In the genomic region with DNA sequence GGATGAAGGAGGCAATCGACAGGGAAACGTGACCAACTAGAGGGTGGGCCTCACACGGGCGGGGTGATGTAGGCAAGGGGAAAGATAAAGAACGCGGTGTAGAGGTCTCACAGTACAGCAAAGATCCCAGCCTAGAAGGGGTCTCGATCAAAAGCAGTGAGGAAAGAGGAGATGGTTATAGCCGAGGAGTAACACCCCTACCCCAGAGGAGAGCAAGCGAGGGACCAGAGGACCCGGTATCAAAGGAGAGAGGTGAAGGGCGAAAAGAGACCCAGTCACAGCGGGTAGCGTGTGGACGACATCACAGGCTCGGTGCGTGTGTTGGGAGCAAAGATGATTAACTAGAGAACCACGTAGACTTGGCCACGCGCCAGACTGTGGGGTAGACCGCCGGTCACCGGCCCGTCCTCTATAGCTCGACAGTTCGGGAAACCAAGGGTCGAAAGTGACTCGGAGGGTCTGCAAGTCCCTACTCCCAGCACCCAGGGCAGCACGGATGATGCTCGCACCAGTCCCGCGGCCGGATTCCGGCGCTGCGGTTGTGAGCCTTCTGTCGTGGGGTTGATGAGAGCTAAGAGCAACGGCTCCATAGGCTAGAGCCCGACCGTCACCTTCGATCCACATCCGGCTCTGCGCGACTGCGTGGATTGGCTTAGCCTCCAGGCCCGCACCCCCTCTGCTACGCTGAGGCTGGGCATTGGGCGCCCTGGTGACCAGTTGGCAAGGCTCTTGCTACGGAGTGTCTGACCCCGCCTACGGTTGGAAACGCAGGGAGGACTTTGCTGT, we compare ENCODE assay signal across 8 mouse cellular contexts. TPM values are rescaled to one million over a fixed set of nuclear protein-coding genes. Genes with fewer than 3 reads are reported as not detected.
DNase-seq lines count a peak whose midpoint lies in the region; ATAC-seq and TF ChIP-seq lines count a peak whose summit lies in the region.

No protein-coding gene starts in this region.

- H3K4me3 ChIP-seq in ES-E14 (ENCODE audit: insufficient read depth in 1 of 2, low read depth in 1 of 2, low read length in 2 of 2, poor library complexity in 1 of 2, severe bottlenecking in 1 of 2): peak overlapping the region; percentile 59 to 76
- H3K4me3 ChIP-seq in hindbrain, embryonic 10.5 days: peak overlapping the region; percentile 57
- H3K4me3 ChIP-seq in lung, adult 2 months (replicated peaks; ENCODE audit: extremely low read depth, low read depth, low read length): peak overlapping the region; percentile 56
- peak overlapping the region; percentile 44 for H3K4me3 ChIP-seq in neural tube, embryonic 14.5 days (ENCODE audit: low read depth, low read length)

- no peaks in the 10 kb centered on the region for H3K4me1 ChIP-seq in ES-E14 (ENCODE audit: control insufficient read depth in 2 of 2, insufficient read depth in 2 of 2, low read length in 2 of 2, poor library complexity in 1 of 2)
- H3K4me1 ChIP-seq in hindbrain, embryonic 10.5 days (replicated peaks): 0 out of 2 replicates have a peak, but pooled peaks cover 6% of the 10 kb centered on the region
- no peaks in the 10 kb centered on the region for H3K4me1 ChIP-seq in lung, adult 2 months (ENCODE audit: control insufficient read depth, insufficient read depth, low read length)
- H3K4me1 ChIP-seq in neural tube, embryonic 14.5 days (ENCODE audit: control insufficient read depth, insufficient read depth, low read length): no peaks in the 10 kb centered on the region

- peak; percentile 67; the same call in 1 of the 2 replicates for TF ChIP-seq POLR2A in lung, adult 2 months (IDR thresholded peaks at IDR 0.05; ENCODE audit: borderline replicate concordance, extremely low read depth, low read depth, low read length)

- WGBS in hindbrain, embryonic 10.5 days: 21% methylated on average over 51 of the region's 51 CpGs
- WGBS in lung, adult 2 months: 16% methylated on average over 51 of the region's 51 CpGs
- 16% methylated on average over 51 of the region's 51 CpGs for WGBS in neural tube, embryonic 14.5 days

- peak; percentile 100 for ATAC-seq in neural tube, embryonic 14.5 days (ENCODE audit: low read depth)

- no peaks in the 10 kb centered on the region for H3K9me3 ChIP-seq in ES-E14 (ENCODE audit: control insufficient read depth, insufficient read depth, low read depth, low read length)
- peaks cover 11% of the 10 kb centered on the region; the same call in 1 of the 2 replicates for H3K9me3 ChIP-seq in hindbrain, embryonic 10.5 days
- H3K9me3 ChIP-seq in neural tube, embryonic 14.5 days (ENCODE audit: control insufficient read depth, low read length): no peaks in the 10 kb centered on the region

- H3K9ac ChIP-seq in ES-E14 (ENCODE audit: insufficient read depth, low read depth, low read length, poor library complexity, severe bottlenecking): peak overlapping the region; percentile 32
- peak overlapping the region; percentile 67 for H3K9ac ChIP-seq in neural tube, embryonic 14.5 days (replicated peaks; ENCODE audit: low read depth, low read length)

- TF ChIP-seq CTCF in lung, adult 2 months (IDR thresholded peaks at IDR 0.05; ENCODE audit: insufficient read depth, low read length): no peak

- H3K27me3 ChIP-seq in hindbrain, embryonic 10.5 days (ENCODE audit: insufficient read depth, poor library complexity, severe bottlenecking): no peaks in the 10 kb centered on the region
- no peaks in the 10 kb centered on the region for H3K27me3 ChIP-seq in neural tube, embryonic 14.5 days (ENCODE audit: control insufficient read depth, insufficient read depth, low read length)

- in situ Hi-C loops in ES-E14 (cut with MboI; ENCODE audit: low sequenced_read_pairs in 2 of 2, unreplicated experiment in 2 of 2): no loop called here

- H3K4me2 ChIP-seq in neural tube, embryonic 14.5 days (ENCODE audit: low read depth, low read length): peak overlapping the region; percentile 62

- H3K27ac ChIP-seq in ES-E14 (ENCODE audit: insufficient read depth, low read depth, low read length, poor library complexity, severe bottlenecking): no peak overlapping the region
- peak overlapping the region; percentile 83 for H3K27ac ChIP-seq in hindbrain, embryonic 10.5 days
- H3K27ac ChIP-seq in neural tube, embryonic 14.5 days (ENCODE audit: low read depth, low read length): peak overlapping the region; percentile 73

- no peaks in the 10 kb centered on the region for H3K36me3 ChIP-seq in ES-E14 (ENCODE audit: control insufficient read depth, insufficient read depth, low read length, poor library complexity, severe bottlenecking)
- H3K36me3 ChIP-seq in hindbrain, embryonic 10.5 days: no peaks in the 10 kb centered on the region
- H3K36me3 ChIP-seq in neural tube, embryonic 14.5 days (ENCODE audit: control insufficient read depth, insufficient read depth, low read length): no peaks in the 10 kb centered on the region

- DNase-seq in ES-E14 (ENCODE audit: low read depth, low spot score): peak; percentile 47
- peak; percentile 87 to 93 for DNase-seq in cerebellum, postnatal 14 days
- peak; percentile 85 to 87 for DNase-seq in frontal cortex, postnatal 10 days (ENCODE audit: low spot score in 2 of 2)
- DNase-seq in hindbrain, embryonic 10.5 days (ENCODE audit: low spot score): peak; percentile 85
- peak; percentile 74 to 85 for DNase-seq in layer of hippocampus, adult 8-10 months (ENCODE audit: low spot score in 2 of 2)
- DNase-seq in lung, adult 2 months: peak; percentile 63
- DNase-seq in testis, postnatal 10 days (ENCODE audit: low spot score): peak; percentile 84

TF ChIP-seq in ES-E14, 5 proteins besides CTCF, POLR2A, EP300 and RAD21:
- TF ChIP-seq ZC3H11A (IDR thresholded peaks at IDR 0.05; ENCODE audit: borderline replicate concordance, low read depth, low read length) (no peak), ZNF384 (IDR thresholded peaks at IDR 0.05; ENCODE audit: low read depth, low read length) (no peak), HCFC1 (IDR thresholded peaks at IDR 0.05; ENCODE audit: borderline replicate concordance, insufficient read depth, low read length) (no peak), MAFK (IDR thresholded peaks at IDR 0.05; ENCODE audit: insufficient read depth, low read depth, low read length) (no peak), CHD2 (IDR thresholded peaks at IDR 0.05; ENCODE audit: low read depth, low read length) (no peak)

RNA-seq across cellular contexts. Expression of a gene that starts 22.2 kb away (rescaled TPM):
- not detected in 2 replicates for total RNA-seq in ES-E14 (2012; rRNA removed)
- polyA plus RNA-seq in hindbrain, embryonic 10.5 days (2016; fragmentation: Nextera tagmentation; extraction: Ambion mirVana): not detected in 2 replicates
- total RNA-seq in layer of hippocampus, adult 8-10 months (2022): not detected
- polyA plus RNA-seq in lung, adult 2 months (2012; rRNA removed): not detected in 2 replicates
- not detected in 2 replicates for polyA plus RNA-seq in neural tube, embryonic 14.5 days (2014; fragmentation: Nextera tagmentation; extraction: Ambion mirVana)

RNA-seq across cellular contexts. Expression of a gene that starts 22.2 kb away (rescaled TPM):
- total RNA-seq in ES-E14 (2012; rRNA removed): not detected in 2 replicates
- polyA plus RNA-seq in hindbrain, embryonic 10.5 days (2016; fragmentation: Nextera tagmentation; extraction: Ambion mirVana): not detected in 2 replicates
- not detected for total RNA-seq in layer of hippocampus, adult 8-10 months (2022)
- 5.4 and 10.9 TPM in 2 replicates for polyA plus RNA-seq in lung, adult 2 months (2012; rRNA removed)
- not detected in 2 replicates for polyA plus RNA-seq in neural tube, embryonic 14.5 days (2014; fragmentation: Nextera tagmentation; extraction: Ambion mirVana)

RNA-seq across cellular contexts. Expression of a gene that starts 26.1 kb away (rescaled TPM):
- not detected in 2 replicates for total RNA-seq in ES-E14 (2012; rRNA removed)
- not detected in 2 replicates for polyA plus RNA-seq in hindbrain, embryonic 10.5 days (2016; fragmentation: Nextera tagmentation; extraction: Ambion mirVana)
- not detected for total RNA-seq in layer of hippocampus, adult 8-10 months (2022)
- 15.1 and 19.0 TPM in 2 replicates for polyA plus RNA-seq in lung, adult 2 months (2012; rRNA removed)
- polyA plus RNA-seq in neural tube, embryonic 14.5 days (2014; fragmentation: Nextera tagmentation; extraction: Ambion mirVana): 0.15 and 0.21 TPM in 2 replicates

RNA-seq across cellular contexts. Expression of a gene that starts 54.8 kb away (rescaled TPM):
- total RNA-seq in ES-E14 (2012; rRNA removed): 0.22 and 0.37 TPM in 2 replicates
- polyA plus RNA-seq in hindbrain, embryonic 10.5 days (2016; fragmentation: Nextera tagmentation; extraction: Ambion mirVana): 0.63 and 1.2 TPM in 2 replicates
- total RNA-seq in layer of hippocampus, adult 8-10 months (2022): under 1 TPM; 0.57 to 0.73 (median 0.60) TPM
- polyA plus RNA-seq in lung, adult 2 months (2012; rRNA removed): 1.9 and 3.8 TPM in 2 replicates
- 0.93 and 1.7 TPM in 2 replicates for polyA plus RNA-seq in neural tube, embryonic 14.5 days (2014; fragmentation: Nextera tagmentation; extraction: Ambion mirVana)

Comparison
In these comparisons a context has a peak if more than half of its experiments do, and no peak if none do; other contexts are left out.
1. RNA of a gene that starts 26.1 kb away (polyA plus RNA-seq): 15.1 to 19.0 TPM in lung, adult 2 months; 0.15 to 0.21 TPM in neural tube, embryonic 14.5 days and not detected in hindbrain, embryonic 10.5 days; every median in the first group is over 10 times any median in the second.
2. Peak in every context shown above with its lines, with median percentiles within 50 percentile points of each other: DNase-seq and H3K4me3 ChIP-seq.